Mouse (Mus musculus) E14TG2a.4 (cell line): ENCODE results near the gene Gm10306.

Experiments
- CTCF ChIP-seq: conservative IDR thresholded peaks from 2 replicates; pipeline ENCODE4 v1.5.1; 2014; ENCODE audit warnings: low read length
- POU5F1 ChIP-seq: IDR thresholded peaks from 2 replicates; pipeline ENCODE4 v1.6.1; 2014; ENCODE audit warnings: low read length, borderline replicate concordance

- TF ChIP-seq CTCF (no peak), POU5F1 (no peak)
Observed at GRCm38 (mm10) chr4:94557145-94557544, 799 bp downstream of the Gm10306 start.
